Mouse (Mus musculus): ENCODE measurements around the gene Abhd14a.
A peak's percentile ranks its signal among the peaks of the same experiment; 100 is the strongest.
"Not testable (repeated sequence)": the region's sequence is repeated elsewhere in the genome, so short reads cannot be mapped to it uniquely, and the experiment has no call there.

Abhd14a gene

DNA sequence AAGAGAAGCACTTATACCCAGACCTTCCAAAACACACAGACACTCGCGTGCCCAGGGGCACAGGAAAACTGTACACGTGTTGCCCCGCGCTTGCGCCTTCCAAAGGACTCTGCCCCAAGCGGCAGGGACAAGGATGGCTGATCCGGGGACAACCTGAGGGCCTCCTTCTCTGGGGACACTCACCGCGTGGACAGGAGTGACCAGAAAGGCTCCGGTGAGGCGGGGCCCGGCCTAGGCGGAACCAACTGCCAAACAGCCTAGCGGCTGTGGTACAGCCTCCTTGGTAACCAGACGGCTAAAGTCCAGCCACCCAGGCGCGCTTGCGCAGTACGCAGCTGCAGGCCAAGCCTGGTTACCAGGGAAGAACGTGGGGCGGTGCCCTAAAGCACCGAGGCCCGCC is at the start of gene Abhd14a, which contains the start of gene Abhd14b:
Gene Abhd14a (minus strand): TSS at position 331 of the 400 bp plus-strand sequence.
Gene Abhd14b (plus strand): TSS at position 112 of the 400 bp plus-strand sequence.
- peak; percentile 98 to 99 for DNase-seq

DNA sequence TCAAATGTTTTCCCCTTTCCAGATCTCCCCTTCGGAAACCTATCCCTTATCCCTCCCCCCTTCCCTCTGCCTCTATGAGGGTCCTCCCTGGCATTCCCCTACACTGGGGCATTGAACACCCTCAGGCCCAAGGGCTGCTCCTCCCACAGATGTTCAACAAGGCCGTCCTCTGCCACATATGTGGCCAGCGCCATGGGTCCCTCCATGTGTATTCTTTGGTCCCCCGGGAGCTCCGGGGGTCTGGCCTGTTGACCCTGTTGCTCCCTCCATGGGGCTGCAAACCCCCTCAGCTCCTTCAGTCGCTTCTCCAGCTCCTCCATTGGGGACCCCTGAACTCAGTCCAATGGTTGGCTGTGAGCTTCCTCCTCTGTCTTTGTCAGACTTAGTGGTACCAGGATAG is 40.1 kb upstream of the Abhd14a start:
- DNase-seq: not testable (repeated sequence)

DNA sequence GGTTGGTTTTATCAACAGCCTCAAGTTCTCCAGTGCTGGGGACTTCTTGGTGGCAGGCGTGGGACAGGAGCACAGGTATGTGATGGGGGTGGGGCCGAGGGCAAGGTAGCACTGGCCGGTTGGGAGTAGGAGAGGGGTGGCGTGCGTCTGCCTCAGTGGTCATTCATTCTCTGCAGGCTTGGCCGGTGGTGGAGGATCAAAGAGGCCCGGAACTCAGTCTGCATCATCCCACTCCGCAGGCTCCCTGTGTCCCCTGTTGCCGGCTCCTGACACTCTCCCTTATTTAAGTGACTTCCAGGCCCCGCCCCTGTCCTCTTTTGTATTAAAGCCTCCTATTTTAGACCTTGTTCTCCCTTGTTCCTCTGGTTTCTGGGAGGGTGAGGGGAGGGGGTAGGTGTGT is 37.6 kb upstream of the Abhd14a start:
- DNase-seq: no peak

DNA sequence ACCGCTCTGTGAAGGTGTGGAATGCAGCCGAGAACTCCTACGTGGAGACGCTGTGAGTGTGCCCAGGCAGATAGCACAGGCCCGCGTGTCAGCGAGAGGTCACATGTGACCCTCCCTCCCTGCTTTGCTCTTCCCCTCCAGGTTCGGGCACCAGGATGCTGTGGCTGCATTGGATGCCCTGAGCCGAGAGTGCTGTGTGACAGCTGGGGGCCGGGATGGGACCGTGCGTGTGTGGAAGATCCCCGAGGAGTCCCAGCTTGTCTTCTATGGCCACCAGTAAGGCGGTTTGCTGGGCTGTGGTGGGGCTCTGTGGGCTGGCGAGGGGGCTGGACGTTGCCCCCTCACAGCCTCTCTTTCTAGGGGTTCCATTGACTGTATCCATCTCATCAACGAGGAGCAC is 36.1 kb upstream of the Abhd14a start:
- DNase-seq: no peak

DNA sequence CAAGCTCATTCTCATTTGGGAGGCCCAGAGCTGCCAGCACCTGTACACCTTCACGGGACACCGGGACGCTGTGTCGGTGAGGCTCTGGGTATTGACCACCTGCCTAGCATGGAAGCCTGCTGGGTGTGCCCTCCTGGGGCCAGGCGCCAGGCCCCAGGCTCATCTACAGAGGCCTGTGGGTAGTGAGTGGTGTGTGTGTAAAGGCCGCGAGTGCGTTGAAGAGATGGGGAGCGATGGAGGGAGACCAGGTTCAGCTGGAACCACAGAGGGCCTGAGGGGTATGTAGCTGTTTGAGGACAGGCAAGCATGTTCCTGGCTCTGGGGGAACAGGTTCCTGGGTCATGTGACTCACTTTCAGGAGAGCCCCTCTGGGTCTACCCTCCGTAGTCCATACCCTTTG is 35.7 kb upstream of the Abhd14a start:
- no peak for DNase-seq

DNA sequence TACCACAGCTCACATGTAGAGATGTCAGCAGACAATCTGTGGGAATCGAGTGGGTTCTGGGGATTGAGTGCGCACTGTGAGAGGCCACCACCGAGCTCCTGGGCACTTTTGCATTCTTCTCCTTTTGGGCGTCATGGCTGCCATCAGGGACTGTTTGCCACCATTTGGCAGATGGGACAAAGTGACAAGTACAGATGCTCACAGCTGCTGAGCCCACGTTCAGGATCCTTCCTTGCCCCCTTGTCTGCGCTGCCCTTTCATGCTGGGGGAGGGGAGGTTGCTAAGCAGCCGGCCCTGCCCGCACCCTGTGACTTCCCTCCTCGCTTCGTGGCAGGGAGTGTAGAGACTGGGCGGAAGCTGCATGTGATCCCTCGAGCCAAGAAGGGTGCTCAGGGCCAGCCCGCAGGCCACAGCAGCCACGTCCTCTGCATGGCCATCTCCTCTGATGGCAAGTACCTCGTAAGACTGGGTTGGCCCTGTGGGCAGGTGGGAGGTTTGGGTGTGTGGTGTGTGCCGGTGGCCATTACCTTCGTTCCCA is 35.2 kb upstream of the Abhd14a start:
- DNase-seq: no peak

DNA sequence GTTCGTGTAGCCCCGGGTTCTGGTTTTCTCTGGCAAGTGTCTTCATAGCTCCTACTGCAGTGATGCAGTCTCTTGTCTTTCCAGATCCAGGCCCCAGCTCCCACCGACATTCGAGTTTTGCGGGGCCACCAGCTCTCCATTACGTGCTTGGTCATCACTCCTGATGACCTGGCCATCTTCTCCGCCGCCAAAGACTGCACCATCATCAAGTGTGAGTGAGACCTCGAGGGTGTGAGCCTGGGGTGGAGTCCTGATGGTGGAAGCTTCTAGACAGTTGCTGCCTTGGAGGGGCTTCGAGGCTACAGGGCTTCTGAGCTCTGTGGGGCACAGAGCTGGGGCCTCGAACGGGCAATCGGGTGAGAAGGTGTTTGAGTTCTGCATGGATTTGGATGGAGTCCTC is 34.2 kb upstream of the Abhd14a start:
- DNase-seq: no peak

DNA sequence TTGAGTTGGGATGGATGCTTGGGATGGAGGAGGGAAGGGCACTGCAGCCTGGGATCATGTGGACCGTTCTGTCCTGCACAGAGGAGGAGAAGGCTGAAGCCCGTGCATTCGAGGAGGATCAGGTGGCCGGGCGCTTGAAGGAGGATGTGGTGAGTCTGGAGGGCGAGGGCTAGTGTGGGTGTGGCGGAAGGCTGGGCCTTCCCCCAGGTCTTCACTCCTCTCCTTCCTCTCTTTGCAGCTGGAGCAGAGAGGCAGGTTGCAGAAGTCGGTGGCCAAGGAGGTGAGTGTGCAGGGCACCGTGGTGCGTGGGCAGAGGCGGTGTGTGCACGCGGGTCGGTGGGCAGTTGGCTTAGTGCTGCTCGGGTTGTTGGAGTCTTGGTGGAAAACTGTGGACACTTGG is 33.6 kb upstream of the Abhd14a start:
- DNase-seq: no peak

DNA sequence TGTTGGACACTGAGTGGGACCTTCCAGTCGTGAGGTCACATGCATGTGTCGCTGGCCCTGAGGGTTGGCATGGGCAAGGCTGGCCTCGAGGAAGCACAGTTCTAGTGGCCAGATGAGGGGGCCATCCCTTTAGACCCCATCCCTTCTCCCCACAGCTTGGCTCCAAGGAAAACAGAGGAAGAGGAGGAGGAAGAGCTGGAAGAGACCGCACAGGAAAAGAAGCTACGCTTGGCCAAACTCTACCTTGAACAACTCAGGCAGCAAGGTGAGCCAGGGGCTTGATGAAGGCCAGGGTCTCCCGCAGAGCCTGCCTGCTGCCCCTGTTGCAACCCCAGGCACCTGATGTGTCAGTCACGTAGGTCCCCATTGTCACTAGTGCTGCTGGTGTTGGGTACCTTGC is 33.1 kb upstream of the Abhd14a start:
- no peak for DNase-seq

DNA sequence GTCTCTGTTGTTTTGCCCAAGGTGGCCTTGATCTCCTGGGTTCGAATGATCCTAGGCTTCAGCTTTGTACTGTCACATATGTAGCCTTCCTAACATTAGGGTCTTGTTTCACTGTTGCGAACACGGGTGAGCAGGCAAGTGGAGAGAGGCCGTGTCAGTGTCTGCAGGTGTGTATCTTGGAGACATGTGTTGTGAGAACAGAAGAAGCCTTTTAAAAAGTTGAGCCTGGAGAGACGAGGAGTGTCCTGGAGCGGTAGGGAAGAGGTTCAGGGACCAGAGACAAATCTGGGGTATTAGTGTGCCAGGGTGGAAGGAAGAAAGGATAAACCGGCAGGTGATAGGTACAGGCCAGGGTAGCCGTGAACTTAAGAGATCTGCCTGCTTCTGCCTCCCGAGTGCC is 30.6 kb upstream of the Abhd14a start:
- DNase-seq: no peak

DNA sequence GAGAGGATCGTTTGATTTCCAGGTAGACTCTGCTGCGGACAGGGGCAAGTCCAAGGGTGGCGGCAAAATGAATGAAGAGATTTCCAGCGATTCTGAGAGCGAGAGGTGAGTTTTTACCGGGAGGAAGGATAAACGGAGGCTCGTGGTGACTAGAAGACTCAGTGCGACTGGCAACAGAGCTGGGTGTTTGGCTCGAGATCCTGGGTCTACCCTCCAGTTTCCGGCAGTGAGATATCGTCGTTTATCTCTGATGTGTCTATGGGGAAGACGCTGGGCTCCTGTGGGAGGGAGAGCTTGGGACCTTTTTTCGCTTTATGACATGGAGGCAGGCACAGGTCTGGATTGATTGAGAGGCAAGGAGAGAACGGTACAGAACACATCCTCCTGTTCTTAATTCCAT is 30.2 kb upstream of the Abhd14a start:
- no peak for DNase-seq

DNA sequence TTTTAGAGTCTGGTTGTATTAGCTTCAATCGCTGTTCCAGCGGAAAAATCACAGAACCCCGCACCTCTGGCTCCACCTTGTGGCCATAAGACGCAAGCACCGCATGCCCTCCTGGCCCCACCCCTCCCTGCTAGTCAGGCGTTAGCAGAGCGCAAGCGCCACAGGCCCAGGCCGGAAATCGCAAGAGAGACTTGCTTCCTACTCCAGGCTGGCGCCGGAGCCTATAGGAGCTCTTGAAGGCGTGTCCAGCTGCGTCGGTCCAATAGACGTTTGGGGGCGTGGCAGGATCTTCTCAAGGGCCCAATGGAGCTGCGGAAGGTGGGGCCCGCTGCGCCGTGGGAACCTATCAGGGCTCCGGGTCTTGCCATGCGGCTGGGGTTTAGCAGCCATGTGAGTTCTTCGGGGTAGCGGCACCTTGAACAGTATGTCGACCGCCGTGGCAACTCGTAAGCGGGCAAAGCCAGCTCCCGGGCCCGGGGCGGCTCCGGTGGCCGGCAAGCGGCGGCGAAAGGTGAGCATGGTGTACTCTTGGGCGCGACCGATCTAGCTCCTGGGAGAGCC is 29.5 kb upstream of the Abhd14a start, which contains the start of gene Parp3:
Gene Parp3 (minus strand): TSS at position 26 of the 561 bp plus-strand sequence.
- peak; percentile 98 to 100 for DNase-seq

DNA sequence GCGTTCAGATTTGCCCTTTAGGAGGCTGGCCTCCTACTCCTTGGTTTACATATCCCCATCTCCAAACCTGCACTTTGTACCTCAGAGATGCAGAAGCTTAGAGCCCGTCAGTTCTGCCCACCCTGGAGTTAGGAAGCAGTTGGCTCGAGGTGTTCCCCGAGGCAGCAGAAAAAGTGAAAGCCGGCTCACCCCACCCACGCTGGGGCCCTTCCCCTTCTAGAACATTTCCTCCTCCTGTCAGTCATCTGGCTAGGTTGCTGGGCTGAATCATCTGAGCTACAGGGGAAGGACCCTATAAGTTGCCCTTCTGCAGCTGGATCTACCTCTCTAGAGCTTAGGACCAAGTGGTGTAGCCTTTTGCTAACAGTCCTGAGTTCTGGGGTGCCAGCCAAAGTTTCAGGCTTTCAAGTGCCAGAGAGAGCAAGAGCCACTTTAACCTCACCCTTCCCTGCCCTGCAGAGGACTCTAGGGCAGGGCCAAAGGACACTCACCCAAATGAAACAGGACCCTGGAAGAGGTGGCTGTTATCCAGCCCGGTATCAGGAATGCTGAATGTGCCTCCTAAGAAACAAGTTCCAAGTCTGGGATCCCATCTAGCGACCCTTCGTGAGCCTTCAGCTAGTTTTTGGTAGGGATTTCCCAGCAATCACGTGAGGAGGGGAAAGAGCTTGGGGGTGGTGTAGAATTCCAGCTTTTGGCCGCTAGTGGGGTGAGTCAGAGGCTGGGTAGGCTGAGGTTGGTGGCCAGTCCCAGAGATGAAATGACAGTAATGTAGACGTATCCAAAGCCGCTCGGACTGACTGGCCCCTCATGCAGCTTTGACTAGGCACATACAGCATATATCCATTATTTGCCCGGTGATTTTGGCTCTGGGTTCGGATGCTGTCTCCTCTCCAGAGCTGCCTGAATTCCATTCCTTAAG is 28.8 kb upstream of the Abhd14a start:
- DNase-seq: peak; percentile 72 to 77

DNA sequence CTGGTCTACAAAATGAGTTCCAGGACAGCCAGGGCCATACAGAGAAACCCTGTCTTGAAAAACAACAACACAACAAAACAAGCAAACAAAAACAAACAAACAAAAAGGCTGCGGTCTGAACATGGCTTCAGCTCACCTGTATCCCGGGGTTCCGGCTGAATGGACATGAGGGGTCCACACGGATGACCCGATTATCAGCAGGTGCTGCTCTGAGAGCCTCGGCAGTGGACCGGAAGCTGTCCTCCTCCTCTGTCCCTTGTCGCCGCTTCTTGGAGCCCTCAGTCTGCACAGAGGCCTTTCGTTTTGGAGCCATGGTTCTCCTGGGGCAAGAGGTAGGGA is 28.2 kb upstream of the Abhd14a start, which contains the start of gene Rrp9:
Gene Rrp9 (plus strand): TSS at position 301 of the 339 bp plus-strand sequence.
- no peak for DNase-seq

DNA sequence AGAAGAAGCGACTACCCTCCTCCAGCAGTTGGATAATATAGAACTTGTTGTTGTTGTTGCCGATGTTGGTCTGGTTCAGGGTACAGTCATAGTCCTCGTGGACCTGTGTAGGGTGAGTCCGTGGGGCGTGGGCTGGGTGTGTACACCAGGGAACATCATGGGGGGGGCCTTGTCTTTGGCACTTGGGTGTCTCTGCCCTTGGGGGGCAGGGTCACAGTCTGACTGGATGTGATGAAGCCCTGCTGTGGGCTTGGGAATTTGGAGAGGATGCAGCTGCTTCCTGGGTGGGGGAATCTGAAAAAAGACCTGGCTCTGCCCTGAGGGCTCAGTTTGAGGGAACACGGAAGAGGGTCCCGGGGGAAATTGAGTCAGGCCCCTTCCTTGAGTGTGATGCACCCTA is 27.6 kb upstream of the Abhd14a start:
- peak; percentile 43 to 52 for DNase-seq

DNA sequence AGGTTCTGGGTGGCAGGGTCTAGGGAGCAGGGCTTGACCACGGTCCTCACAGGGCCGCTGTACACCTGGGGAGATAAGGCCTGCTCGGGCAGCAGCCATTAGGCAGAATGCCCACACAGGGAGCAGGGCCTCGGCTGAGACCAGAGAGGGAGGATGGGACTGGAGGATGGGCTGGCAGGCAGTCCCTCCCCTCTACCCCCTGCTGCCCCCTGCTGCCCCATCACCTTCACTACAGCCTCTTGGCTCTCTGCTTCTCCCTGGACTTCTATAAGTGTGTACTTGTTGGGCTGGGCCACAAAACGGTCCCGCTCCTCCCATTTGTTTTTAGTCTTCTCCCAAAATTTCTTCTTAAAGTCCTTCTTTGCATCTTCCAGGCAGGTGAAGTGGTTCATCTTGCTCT is 27.0 kb upstream of the Abhd14a start:
- peak; percentile 74 to 84 for DNase-seq

DNA sequence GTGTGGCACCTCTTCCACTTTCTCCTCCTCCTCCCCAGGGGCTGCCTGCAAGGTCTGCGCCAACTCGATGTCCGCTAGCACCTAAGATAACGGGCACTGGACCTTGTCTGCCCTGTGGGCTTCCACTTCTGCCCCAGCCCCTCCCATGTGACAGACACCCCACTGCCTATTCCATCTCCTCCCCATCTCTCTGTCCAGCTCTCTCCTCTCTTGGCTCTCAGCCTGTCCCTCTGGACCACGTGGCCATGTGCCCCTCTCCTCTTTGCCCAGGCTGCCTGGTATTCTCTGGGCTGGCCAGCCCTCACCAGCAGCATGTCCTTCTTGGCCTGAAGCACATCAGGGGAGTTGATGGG is 26.3 kb upstream of the Abhd14a start:
- DNase-seq: no peak

DNA sequence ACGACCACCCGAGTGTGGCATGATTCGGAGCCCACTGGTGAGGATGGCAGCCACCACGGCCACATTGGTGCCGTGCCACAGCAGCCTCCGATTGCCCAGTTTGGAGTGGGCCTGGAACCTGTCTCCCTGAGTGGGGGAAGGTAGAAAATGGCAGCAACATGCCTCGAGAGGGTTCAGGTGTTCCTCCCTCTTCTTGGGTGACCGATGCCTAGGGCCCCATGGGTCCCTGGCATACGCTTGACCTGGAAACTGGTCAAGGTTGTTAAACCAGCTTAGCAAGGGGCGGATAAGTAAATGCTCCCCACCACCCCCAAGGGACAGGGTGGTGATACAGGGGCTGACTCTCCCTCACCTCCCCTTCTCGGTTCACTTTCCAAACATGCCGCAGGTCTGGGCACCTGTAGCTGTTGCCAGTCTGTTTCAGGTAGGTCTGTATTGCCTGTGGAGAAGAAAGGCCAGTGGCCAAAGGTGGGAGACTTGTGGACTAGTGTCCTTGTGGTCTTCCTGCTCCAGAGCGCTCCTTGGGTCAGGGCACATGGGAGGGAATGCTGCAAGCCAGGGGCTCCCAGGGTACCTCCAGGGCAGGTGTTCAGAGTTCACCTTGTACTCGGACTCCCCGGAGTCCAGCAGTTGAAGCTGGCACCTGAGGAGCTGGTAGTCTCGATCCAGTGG is 25.7 kb upstream of the Abhd14a start:
- DNase-seq: peak; percentile 64 to 72

DNA sequence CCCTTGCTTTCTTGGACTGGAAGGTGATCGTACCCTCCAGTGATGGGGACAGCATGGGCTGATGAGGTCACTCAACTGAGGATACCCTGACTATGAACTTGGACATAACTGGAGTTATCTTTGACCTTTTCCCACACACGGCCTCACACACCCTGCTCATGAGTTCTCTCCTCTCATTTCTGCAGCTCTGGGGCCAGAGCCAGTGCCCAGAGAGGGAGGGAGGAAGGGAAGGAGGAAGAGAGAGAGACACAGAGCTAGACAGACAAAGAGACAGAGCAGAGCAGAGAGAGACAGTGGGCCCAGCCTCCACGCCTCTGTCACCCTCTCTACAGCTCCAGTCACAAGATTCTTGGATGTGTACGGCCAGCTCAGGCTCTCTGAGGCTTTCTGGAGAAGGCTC is 24.8 kb upstream of the Abhd14a start:
- peak in 1 of 2 experiments; percentile 41 for DNase-seq

DNA sequence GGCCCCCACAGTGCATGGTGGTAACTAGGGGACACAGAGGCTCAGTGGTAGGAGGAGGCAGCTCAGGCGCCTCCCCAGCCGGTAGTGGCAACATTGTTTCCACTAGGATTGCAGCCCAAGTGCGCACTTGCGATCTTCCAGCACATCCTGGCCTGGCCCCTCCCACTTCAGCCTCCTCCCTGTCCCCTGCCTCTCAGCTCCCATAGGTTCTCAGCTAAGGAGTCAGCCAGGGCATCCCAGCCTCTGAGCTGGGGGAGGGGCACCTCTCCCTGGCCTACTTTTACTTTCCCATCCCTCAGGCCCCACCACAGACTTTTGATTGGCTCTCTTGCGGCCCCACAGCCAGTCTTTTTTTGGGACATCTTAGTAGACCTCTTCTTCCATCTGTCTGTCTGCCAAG is 24.4 kb upstream of the Abhd14a start:
- DNase-seq: peak; percentile 77 to 81

DNA sequence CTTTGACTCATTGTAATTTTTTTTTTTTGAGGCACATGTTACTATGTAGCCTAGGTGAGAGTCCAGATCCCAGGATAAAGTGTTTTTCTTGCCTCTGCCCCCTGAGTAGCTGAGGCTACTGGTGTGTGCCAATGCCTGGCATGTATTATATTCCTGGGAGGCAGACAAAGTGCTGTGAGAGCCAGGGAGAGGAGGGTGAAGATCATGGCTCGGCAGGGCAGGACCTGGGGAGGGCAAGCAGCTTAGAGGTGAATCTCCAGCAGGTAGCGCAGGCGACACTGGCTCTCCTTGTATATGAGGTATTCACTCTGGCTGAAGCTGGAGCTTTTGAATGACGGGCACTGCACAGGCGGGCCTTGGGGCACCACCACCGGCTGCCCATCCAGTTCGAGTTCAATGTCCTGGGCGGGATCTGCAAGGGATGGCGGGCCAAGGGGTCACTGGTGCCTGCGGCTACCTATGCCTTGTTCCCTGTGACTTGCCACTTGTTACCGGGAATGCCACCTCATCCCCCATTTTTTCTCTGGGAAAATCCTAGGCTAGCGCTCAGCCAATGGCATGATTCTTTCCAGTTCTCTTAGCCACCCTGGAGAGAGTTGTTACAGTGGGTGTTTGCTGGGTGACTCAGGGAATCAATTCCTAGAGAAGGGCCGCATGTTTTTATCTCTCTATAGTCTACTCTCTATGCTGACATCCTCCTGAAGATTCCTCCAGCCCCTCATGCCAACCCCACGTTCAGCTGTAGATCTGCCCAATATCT is 23.7 kb upstream of the Abhd14a start:
- peak; percentile 23 to 45 for DNase-seq

DNA sequence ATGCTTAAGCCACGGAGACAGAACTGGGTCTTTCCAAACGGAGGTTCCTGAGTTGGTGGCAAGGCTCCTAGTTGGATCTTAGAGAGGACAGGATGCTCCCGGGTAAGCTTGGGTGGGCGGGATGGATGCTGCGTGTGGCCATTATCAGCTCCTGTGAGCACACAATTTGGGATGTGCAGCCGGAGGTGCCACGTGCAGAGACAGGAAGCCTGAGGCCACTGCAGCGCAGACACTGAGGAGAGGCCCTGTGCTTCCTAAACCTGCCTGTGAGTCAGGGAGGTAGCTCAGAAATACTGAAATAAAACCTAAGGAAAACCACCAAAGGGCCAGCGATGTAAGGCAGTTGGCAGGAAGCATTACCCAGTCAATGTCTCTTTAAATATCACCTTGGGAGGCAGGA is 22.3 kb upstream of the Abhd14a start:
- no peak for DNase-seq

DNA sequence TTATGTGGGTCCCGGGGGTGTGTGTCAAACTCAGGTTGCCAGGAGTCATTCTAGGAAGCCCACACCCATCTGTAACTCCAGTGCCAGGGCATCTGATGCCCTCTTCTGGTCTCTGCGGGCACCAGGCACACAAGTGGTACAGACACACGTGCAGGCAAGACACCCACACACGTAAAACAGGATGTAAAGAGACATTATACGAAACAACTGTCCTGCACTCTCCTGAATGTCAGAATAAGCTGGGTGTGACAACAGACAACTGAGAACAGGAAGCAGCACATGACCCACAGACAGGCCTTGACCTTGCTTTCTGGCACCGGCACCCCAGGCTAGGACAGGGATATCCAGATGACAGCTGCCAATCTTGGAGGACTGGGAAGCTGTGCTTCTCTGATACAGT is 21.8 kb upstream of the Abhd14a start:
- DNase-seq: no peak

Measured in kidney, postnatal 36 days (tissue).